Mouse (Mus musculus) olfactory bulb, adult 2 months (tissue): ENCODE data around the gene Eva1a. TPM values are rescaled to one million over a fixed set of nuclear protein-coding genes. Genes with fewer than 3 reads are reported as not detected.
A peak's percentile ranks its signal among the peaks of the same experiment; 100 is the strongest.

Source experiments
- H3K27ac ChIP-seq: fragments of 200-500 bp; 2 replicates; pipeline ENCODE4 v1.5.1; 2012; ENCODE audit warnings: low read depth, low read length; ENCODE audit not compliant: insufficient read depth
- H3K4me1 ChIP-seq: fragments of 200-500 bp; 2 replicates; pipeline ENCODE4 v1.6.1; 2012; ENCODE audit warnings: low read length; ENCODE audit not compliant: control insufficient read depth, insufficient read depth
- H3K4me3 ChIP-seq: fragments of 200-500 bp; 2 replicates; pipeline ENCODE4 v1.5.1; 2012; ENCODE audit warnings: mild to moderate bottlenecking, low read depth, low read length, moderate library complexity; ENCODE audit not compliant: insufficient read depth
- CTCF ChIP-seq: fragments of 200-500 bp; IDR thresholded peaks from 2 replicates; pipeline ENCODE4 v1.5.1; 2012; ENCODE audit warnings: low read depth, mild to moderate bottlenecking, low read length, moderate library complexity; ENCODE audit not compliant: insufficient read depth
- POLR2A ChIP-seq: fragments of 200-500 bp; IDR thresholded peaks from 2 replicates; pipeline ENCODE4 v1.6.1; 2012; ENCODE audit warnings: mild to moderate bottlenecking, low read depth, low read length, moderate library complexity; ENCODE audit not compliant: insufficient read depth
- WGBS: fragments of 180-500 bp; shearing (Covaris S2); methylation state at CpG from one replicate; pipeline ENCODE4 v1.1.7; 2018; 5-methylcytosine and 5-hydroxymethylcytosine counted together
- polyA plus RNA-seq: library from polyadenylated mRNA; stranded (reverse); fragments of >200 nt; gene quantifications from 2 replicates; pipeline ENCODE4 v1.2.4, GENCODE M21; 2012; ENCODE audit warnings: low replicate concordance; ENCODE audit not compliant: missing spikeins, insufficient read depth, insufficient read length

The Eva1a gene
- polyA plus RNA-seq, 1 experiment = not detected

DNA sequence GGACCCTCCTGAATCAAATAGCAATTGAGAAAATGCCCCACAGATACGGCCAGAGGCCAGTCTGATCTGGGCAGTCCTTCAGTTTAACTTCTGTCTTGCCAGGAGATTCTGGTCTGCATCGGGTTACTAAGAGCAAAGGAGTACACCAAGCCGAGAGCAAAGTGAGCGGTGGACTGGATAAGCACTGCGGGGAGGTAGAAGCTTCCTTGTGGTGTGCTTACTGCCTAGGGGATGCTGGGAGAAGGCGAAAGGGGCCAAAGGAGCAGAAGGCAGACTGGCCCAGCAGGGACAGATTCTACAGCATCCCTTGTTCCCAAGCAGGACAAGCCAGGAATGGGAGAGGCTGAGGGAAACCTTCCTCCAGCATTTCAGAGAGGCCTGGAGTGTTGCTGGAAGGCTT, 42.8 kb downstream of the Eva1a start:
- H3K4me1 ChIP-seq = no peaks in the 10 kb centered on the region
- TF ChIP-seq CTCF = no peak
- TF ChIP-seq POLR2A = no peak
- 78% methylated on average over 6 of the region's 6 CpGs for WGBS
- H3K4me3 ChIP-seq = no peak overlapping the region
- no peak overlapping the region for H3K27ac ChIP-seq

DNA sequence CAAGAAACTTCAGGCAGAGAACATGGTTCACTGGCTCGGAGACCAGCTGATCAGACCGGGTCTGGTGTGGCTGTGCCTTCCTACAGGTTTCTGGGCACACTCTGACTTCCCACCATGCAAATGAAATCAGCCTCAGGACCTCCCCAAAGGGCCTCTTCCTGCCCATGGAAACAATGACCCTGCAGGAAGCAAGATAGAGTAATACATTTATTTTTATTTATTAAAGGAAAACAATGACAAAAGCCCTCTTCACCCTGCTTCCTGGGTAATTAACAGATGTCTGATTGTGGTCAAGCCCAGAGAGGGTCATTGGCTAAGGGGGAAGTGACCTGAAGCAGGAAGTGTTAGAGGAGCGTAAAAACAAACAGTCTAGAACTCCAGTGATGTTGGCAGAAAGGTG, 43.4 kb downstream of the Eva1a start:
- H3K4me1 ChIP-seq = no peaks in the 10 kb centered on the region
- no peak overlapping the region for H3K4me3 ChIP-seq
- no peak for TF ChIP-seq CTCF
- no peak for TF ChIP-seq POLR2A
- no peak overlapping the region for H3K27ac ChIP-seq
- WGBS = 69% methylated on average over 3 of the region's 3 CpGs

DNA sequence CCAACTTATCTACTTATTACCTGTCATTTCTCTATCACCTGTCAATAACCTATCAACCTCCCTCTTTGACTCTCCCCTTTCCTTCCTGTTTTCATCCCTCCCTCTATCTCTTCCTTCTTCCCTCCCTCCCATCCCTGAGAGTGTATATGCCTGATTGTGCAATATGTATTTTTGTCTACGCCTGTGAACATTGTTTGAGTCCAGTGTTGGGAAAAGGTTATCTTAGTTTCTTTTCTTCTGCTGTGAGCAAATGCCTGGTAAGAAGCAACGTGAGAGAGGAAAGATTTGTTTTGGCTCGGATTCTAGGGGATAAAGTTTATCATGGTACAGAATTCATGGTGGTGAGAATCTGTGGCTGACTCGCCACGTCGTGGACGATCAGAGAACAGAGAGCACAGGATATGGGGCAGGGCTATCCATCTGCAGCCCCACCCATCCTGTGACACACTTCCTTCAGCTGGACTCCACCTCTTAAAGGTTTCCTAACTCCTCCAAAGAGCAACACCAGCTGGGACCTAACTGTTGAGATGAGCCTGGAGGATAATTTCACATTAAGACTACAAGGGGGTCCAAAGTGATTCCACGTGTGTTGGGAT, 44.6 kb downstream of the Eva1a start:
- no peak for TF ChIP-seq POLR2A
- no peak for TF ChIP-seq CTCF
- whole genome bisulfite sequencing = 92% methylated on average over 8 of the region's 8 CpGs
- H3K4me1 ChIP-seq = no peaks in the 10 kb centered on the region

DNA sequence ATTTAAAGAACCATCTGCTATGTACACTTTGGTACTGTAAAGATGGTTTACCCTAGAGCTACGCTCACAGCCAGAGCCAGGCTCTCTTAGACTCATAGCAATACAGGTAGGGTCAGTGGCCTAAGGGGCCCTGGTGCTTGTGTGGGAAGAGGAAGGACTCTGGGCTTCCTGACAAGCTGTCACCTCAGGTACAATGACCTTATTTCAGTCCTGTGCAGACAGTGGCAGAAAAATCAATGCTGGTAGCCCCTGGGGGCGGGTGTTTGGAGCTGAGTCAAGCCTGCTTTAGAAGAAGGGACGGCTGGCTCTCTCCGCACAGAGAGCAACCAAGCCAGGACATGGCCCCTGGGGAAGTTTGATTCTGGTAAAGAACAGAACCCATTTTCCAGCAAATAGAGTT, 47.3 kb downstream of the Eva1a start:
- Histone ChIP-seq H3K27ac (no peak overlapping the region), H3K4me3 (no peak overlapping the region), H3K4me1 (peaks cover 5% of the 10 kb centered on the region)
- TF ChIP-seq POLR2A (no peak), CTCF (no peak)
- WGBS = 85% methylated on average over 4 of the region's 4 CpGs

More for the DNA sequence above, 44.6 kb downstream of the Eva1a start:
- no peak overlapping the region for H3K27ac ChIP-seq
- H3K4me3 ChIP-seq = no peak overlapping the region

DNA sequence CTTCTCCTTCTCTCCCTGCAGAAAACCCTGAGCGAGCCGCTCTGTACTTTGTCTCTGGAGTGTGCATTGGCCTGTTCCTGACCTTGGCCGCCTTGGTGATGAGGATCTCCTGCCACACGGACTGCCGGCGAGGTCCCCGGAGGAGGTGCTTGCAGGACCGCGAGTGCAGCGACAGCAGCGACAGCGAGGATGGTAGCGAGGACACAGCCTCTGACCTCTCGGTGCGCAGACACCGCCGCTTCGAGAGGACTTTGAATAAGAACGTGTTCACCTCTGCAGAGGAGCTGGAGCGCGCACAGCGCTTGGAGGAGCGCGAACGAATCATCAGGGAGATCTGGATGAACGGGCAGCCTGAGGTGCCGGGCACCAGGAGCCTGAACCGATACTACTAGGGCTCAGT, 50.9 kb downstream of the Eva1a start:
- peaks cover 5% of the 10 kb centered on the region for H3K4me1 ChIP-seq
- peak overlapping the region; percentile 3 for H3K4me3 ChIP-seq
- TF ChIP-seq POLR2A (no peak), CTCF (no peak)
- no peak overlapping the region for H3K27ac ChIP-seq
- WGBS = 13% methylated on average over 28 of the region's 28 CpGs

DNA sequence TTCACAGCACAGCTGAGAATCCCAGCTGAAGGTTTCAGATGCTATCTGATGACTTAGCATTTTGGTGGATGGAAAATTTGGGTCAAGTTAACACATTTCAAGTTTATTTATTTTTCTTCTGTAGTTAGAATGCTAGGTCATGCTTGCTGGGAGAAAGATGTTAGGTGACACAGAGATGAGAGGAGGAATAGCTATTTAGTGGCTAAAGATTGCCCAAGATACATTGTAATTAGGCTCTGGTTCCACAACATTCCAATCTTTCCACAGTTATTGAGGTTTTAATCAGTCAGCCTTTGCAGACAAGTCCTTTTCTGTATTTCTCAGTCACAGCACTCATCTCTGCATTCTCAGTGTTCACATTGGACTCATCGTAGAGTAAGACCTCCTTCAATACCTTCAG, 56.9 kb downstream of the Eva1a start:
- TF ChIP-seq CTCF (no peak), POLR2A (no peak)
- Histone ChIP-seq H3K4me1 (no peaks in the 10 kb centered on the region), H3K4me3 (no peak overlapping the region), H3K27ac (no peak overlapping the region)
- WGBS = 91% methylated on average over 1 of the region's 1 CpGs

DNA sequence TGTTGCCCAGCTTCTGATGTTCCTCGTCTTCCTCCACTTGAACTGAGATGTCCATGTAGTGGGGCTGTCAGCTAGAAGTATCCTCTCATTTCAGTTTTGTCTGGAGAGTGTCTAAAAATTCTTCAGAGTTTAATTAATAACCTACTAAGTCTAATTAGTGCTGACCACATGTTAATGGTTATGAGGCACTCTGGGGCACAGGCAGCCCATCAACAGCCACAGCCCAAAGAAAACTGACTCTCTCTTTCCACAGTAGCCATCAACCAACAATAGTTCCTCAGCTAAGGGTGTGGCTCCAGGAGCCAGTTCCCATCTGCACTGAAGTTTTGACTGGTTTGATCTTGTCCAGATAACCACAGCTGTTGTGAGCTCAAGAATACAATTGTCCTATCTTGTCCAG, 57.6 kb downstream of the Eva1a start:
- H3K27ac ChIP-seq = no peak overlapping the region
- 91% methylated on average over 1 of the region's 1 CpGs for WGBS
- no peak for TF ChIP-seq CTCF
- no peak for TF ChIP-seq POLR2A

DNA sequence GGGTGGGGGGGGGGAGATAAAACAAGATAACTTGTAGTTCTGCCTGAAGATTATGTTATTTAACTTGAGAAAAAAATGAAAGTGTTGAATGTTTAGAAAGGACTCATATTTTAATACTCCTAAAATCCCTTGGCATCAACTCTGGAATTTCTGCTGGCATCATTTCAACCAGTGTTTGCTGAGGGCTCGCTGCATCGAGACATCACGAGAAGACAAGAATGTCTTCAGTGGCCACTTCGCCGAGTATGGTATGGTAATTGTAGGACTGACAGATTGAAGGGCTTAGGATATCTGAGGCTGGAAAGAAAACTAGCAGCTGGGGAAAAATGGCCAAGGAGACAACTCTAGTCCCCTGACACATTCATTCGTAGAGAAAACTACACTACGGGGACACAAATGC, 69.6 kb downstream of the Eva1a start:
- H3K4me3 ChIP-seq = no peak overlapping the region
- WGBS = 72% methylated on average over 7 of the region's 7 CpGs
- TF ChIP-seq CTCF = no peak
- no peak for TF ChIP-seq POLR2A
- no peaks in the 10 kb centered on the region for H3K4me1 ChIP-seq
- H3K27ac ChIP-seq = no peak overlapping the region

More for the DNA sequence above, 57.6 kb downstream of the Eva1a start:
- Histone ChIP-seq H3K4me3 (no peak overlapping the region), H3K4me1 (no peaks in the 10 kb centered on the region)

DNA sequence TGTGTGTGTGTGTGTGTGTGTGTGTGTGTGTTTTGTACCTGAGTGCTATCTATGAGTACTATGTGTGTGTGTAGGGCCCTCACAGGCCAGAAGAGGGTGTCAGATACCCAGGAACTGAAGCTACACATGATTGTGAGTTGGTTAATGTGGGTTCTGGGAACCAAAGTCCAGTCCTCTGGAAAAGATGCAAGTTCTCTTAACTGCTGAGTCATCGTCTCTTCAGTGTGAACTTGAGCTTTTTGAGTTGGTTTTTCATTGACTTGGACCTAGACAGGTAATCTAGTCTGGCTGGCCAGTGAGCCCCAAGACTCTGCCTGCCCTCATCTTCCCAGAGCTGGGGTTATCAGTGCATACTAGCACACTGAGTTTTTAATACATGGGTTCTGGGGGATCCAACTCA, 70.3 kb downstream of the Eva1a start:
- H3K27ac ChIP-seq = no peak overlapping the region
- TF ChIP-seq POLR2A (no peak), CTCF (no peak)
- no peaks in the 10 kb centered on the region for H3K4me1 ChIP-seq
- 97% methylated on average over 1 of the region's 1 CpGs for WGBS
- H3K4me3 ChIP-seq = no peak overlapping the region

DNA sequence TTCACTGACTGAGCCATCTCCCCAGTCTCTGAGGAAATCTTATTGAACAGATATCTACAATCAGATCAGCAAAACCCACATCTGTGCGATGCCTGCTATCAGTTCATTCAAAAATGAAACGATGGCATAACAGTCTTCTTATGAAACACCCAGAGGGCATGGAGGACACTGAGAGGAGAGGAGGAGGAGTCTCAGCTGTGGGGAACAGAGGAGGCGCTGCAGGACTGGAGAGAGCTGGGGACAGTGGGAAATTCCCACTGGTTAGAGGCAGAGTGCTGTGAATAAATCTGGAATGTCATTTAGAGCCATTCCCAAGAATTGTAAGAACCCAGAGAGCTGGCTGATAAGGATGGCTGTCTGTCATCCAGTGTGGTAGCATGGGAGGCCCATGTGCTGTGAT, 70.7 kb downstream of the Eva1a start:
- TF ChIP-seq POLR2A (no peak), CTCF (no peak)
- Histone ChIP-seq H3K4me1 (no peaks in the 10 kb centered on the region), H3K27ac (no peak overlapping the region), H3K4me3 (no peak overlapping the region)
- 89% methylated on average over 3 of the region's 3 CpGs for WGBS
